Mouse (Mus musculus) heart, adult 2 months (tissue): ENCODE measurements around the gene Fam171b. TPM values are rescaled to one million over a fixed set of nuclear protein-coding genes. Genes with fewer than 3 reads are reported as not detected.

Experiments used
- DNase-seq, 2 experiments: peaks; one replicate each; pipeline ENCODE4 v3.0.0; 2021
- H3K27ac ChIP-seq: fragments of 200-600 bp; 2 replicates; pipeline ENCODE4 v1.8.1; 2022
- H3K27me3 ChIP-seq: fragments of 200-500 bp; 2 replicates; pipeline ENCODE4 v1.6.1; 2012; ENCODE audit warnings: mild to moderate bottlenecking, low read length, inconsistent platforms, mixed read lengths; ENCODE audit not compliant: control insufficient read depth, insufficient read depth
- H3K36me3 ChIP-seq: fragments of 200-500 bp; 2 replicates; pipeline ENCODE4 v1.6.1; 2012; ENCODE audit warnings: low read length, inconsistent platforms; ENCODE audit not compliant: control insufficient read depth, insufficient read depth
- H3K4me1 ChIP-seq: fragments of 200-500 bp; 2 replicates; pipeline ENCODE4 v1.6.1; 2011; ENCODE audit warnings: low read length; ENCODE audit not compliant: control insufficient read depth, insufficient read depth
- H3K4me3 ChIP-seq: fragments of 200-600 bp; 2 replicates; pipeline ENCODE4 v1.8.1; 2022
- H3K79me2 ChIP-seq: fragments of 200-500 bp; replicated peaks from 2 replicates; pipeline ENCODE4 v1.6.1; 2012; ENCODE audit warnings: mild to moderate bottlenecking, inconsistent platforms, low read length, moderate library complexity, mixed read lengths; ENCODE audit not compliant: control insufficient read depth, insufficient read depth
- H3K9ac ChIP-seq: fragments of 200-500 bp; 2 replicates; pipeline ENCODE4 v1.6.1; 2012; ENCODE audit warnings: low read depth, mild to moderate bottlenecking, control low read depth, inconsistent platforms, low read length, mixed read lengths
- CTCF ChIP-seq: fragments of 200-600 bp; IDR thresholded peaks from 2 replicates; pipeline ENCODE4 v1.8.1; 2022; ENCODE audit warnings: antibody characterized with exemption, mild to moderate bottlenecking, moderate library complexity
- EP300 ChIP-seq: fragments of 200-500 bp; IDR thresholded peaks from 2 replicates; pipeline ENCODE4 v1.6.1; 2011; ENCODE audit warnings: low read depth, low read length, control low read depth; ENCODE audit not compliant: insufficient read depth
- POLR2A ChIP-seq: fragments of 200-500 bp; IDR thresholded peaks from 2 replicates; pipeline ENCODE4 v1.6.1; 2011; ENCODE audit warnings: mild to moderate bottlenecking, low read depth, low read length, control low read depth; ENCODE audit not compliant: insufficient read depth
- WGBS: fragments of 180-500 bp; shearing (Covaris S2); methylation state at CpG from one replicate; pipeline ENCODE4 v1.1.7; 2018; 5-methylcytosine and 5-hydroxymethylcytosine counted together
- intact Hi-C: fragments of 180-260 bp; cut with DNase I; formaldehyde crosslinking; loops from one replicate; pipeline ENCODE4 v1.15.1; 2025
- polyA plus RNA-seq: library from polyadenylated mRNA; depleted of rRNA; stranded (reverse); fragments of >200 nt; gene quantifications from 2 replicates; pipeline ENCODE4 v1.2.3, GENCODE M21; 2012
- total RNA-seq, 2 experiments: library from RNA; stranded (reverse); gene quantifications; 2 replicates each; pipeline ENCODE4 v1.2.3; 2021

Gene Fam171b
- total and polyA plus RNA-seq, 3 experiments, result 0.31 to 1.0 (median 0.77) TPM

DNA sequence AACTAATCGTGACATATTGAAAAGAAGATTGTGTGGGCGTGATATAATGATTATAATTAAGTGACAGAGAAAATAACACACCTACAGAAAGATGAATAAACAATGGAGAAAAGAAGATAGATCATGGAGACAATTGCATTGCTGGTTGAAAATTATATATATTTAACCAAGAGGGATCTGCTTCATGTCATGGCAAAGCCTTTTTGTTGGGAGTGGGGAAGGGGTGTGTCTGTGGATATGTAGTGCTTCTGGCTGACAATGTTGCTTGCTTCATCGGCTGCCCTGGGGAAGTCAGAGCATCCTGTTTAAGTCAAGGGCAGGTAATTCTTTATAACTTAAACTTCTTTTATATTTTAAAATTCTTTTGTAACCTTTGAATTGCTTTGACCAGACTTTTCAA is 36.1 kb downstream of the Fam171b start:
- WGBS, result 74% methylated on average over 3 of the region's 3 CpGs
- intact Hi-C loops, result no loop called here

GRCm38 (mm10) chr2:83853423-83853822 is 41.0 kb downstream of the Fam171b start:
- 74% methylated on average over 10 of the region's 10 CpGs for WGBS
- no peak overlapping the region for H3K9ac ChIP-seq

More for the DNA sequence above, 36.1 kb downstream of the Fam171b start:
- H3K27me3 ChIP-seq, result no peaks in the 10 kb centered on the region
- TF ChIP-seq EP300 (no peak), CTCF (no peak), POLR2A (no peak)
- no peak for DNase-seq
- H3K36me3 ChIP-seq, result no peaks in the 10 kb centered on the region
- no peak overlapping the region for H3K9ac ChIP-seq
- H3K4me3 ChIP-seq, result no peak overlapping the region
- no peaks in the 10 kb centered on the region for H3K4me1 ChIP-seq
- H3K27ac ChIP-seq, result no peak overlapping the region
- H3K79me2 ChIP-seq, result no peaks in the 10 kb centered on the region

DNA sequence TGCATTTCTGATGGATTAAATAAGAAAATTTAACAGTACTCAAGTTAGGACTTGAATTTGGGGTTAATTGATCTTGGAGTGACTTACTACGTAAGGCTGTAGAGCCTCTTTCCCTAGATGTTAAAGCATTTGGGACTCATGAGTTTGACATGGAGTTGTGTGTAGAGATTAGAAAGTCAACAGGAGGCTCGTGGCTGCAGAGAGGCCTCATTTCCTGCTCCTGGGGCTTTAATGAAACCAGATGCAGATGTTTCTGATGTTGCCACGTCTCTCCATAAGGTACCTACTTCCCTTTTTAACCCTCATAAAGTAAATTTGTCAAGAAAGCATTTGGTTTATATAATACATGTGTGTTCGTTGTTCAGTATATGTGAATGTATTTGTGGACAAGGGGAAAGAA is 43.8 kb downstream of the Fam171b start:
- Histone ChIP-seq H3K4me3 (no peak overlapping the region), H3K9ac (no peak overlapping the region), H3K27ac (no peak overlapping the region), H3K27me3 (no peaks in the 10 kb centered on the region), H3K4me1 (no peaks in the 10 kb centered on the region), H3K36me3 (no peaks in the 10 kb centered on the region), H3K79me2 (no peaks in the 10 kb centered on the region)
- 53% methylated on average over 4 of the region's 4 CpGs for WGBS
- intact Hi-C loops, result no loop called here
- no peak for DNase-seq
- TF ChIP-seq POLR2A, result no peak
- TF ChIP-seq CTCF, result no peak
- no peak for TF ChIP-seq EP300

More at GRCm38 (mm10) chr2:83853423-83853822, 41.0 kb downstream of the Fam171b start:
- Histone ChIP-seq H3K79me2 (no peaks in the 10 kb centered on the region), H3K4me3 (no peak overlapping the region), H3K27me3 (no peaks in the 10 kb centered on the region), H3K27ac (no peak overlapping the region), H3K36me3 (no peaks in the 10 kb centered on the region), H3K4me1 (no peaks in the 10 kb centered on the region)
- DNase-seq, result no peak
- TF ChIP-seq POLR2A, result no peak
- TF ChIP-seq EP300, result no peak
- no peak for TF ChIP-seq CTCF
- intact Hi-C loops, result no loop called here

- no peaks in the 10 kb centered on the region for H3K79me2 ChIP-seq
- H3K4me1 ChIP-seq, result no peaks in the 10 kb centered on the region
- no peak overlapping the region for H3K9ac ChIP-seq
- intact Hi-C loops, result no loop called here
- no peaks in the 10 kb centered on the region for H3K36me3 ChIP-seq
- DNase-seq, result no peak
- no peaks in the 10 kb centered on the region for H3K27me3 ChIP-seq
- H3K27ac ChIP-seq, result no peak overlapping the region
- whole genome bisulfite sequencing, result 51% methylated on average over 6 of the region's 6 CpGs
- no peak for TF ChIP-seq POLR2A
- TF ChIP-seq EP300, result no peak
- TF ChIP-seq CTCF, result no peak
- no peak overlapping the region for H3K4me3 ChIP-seq
Measured at GRCm38 (mm10) chr2:83883850-83884420, 71.5 kb downstream of the Fam171b start.

DNA sequence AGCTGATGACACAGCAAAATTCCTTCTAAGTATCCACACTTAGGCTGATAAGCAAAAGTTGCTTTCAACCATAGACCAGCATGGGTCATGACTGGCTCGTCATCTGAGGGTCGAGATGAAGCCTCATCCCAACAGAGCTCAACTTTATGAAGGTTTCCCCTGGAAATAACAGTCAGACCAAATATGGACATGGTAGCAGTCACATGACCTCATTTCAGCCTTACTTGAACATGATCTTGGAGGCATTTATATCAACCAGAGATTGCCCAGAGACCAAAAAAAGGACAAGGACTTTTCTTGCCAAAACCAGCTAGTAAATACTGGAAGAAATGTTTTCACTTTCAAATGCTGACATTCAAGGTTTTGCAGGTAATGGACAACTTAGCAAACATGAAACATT is 81.3 kb downstream of the Fam171b start:
- 81% methylated on average over 2 of the region's 2 CpGs for WGBS
- Histone ChIP-seq H3K27ac (no peak overlapping the region), H3K27me3 (no peaks in the 10 kb centered on the region), H3K9ac (no peak overlapping the region), H3K36me3 (no peaks in the 10 kb centered on the region), H3K79me2 (no peaks in the 10 kb centered on the region), H3K4me3 (no peak overlapping the region), H3K4me1 (no peaks in the 10 kb centered on the region)
- DNase-seq, result no peak
- TF ChIP-seq POLR2A (no peak), EP300 (no peak), CTCF (no peak)
- intact Hi-C loops, result no loop called here

- Histone ChIP-seq H3K27me3 (peaks cover 1% of the 10 kb centered on the region; the same call in 1 of the 2 replicates), H3K4me1 (no peaks in the 10 kb centered on the region), H3K36me3 (no peaks in the 10 kb centered on the region), H3K4me3 (no peak overlapping the region), H3K9ac (no peak overlapping the region), H3K27ac (no peak overlapping the region), H3K79me2 (no peaks in the 10 kb centered on the region)
- no peak for DNase-seq
- no peak for TF ChIP-seq EP300
- no peak for TF ChIP-seq POLR2A
- TF ChIP-seq CTCF, result no peak
- intact Hi-C loops, result no loop called here
- 43% methylated on average over 2 of the region's 2 CpGs for WGBS
Measured at GRCm38 (mm10) chr2:83901896-83902540, 89.6 kb downstream of the Fam171b start.
